Mouse (Mus musculus) bone marrow macrophage, adult 2 months (primary cell): Measurements from ENCODE around the gene Surf6. TPM values are rescaled to one million over a fixed set of nuclear protein-coding genes. Genes with fewer than 3 reads are reported as not detected.
"Not testable (repeated sequence)": the region's sequence is repeated elsewhere in the genome, so short reads cannot be mapped to it uniquely, and the experiment has no call there.

ENCODE experiments used
- H3K27ac ChIP-seq: 2 replicates; pipeline ENCODE4 v1.5.1; 2012; ENCODE audit warnings: low read depth, low read length; ENCODE audit not compliant: insufficient read depth
- H3K4me1 ChIP-seq: 2 replicates; pipeline ENCODE4 v1.6.1; 2012; ENCODE audit warnings: low read length; ENCODE audit not compliant: control insufficient read depth, insufficient read depth
- H3K4me3 ChIP-seq: 2 replicates; pipeline ENCODE4 v1.5.1; 2012; ENCODE audit warnings: mild to moderate bottlenecking, low read length, moderate library complexity; ENCODE audit not compliant: insufficient read depth
- CTCF ChIP-seq: IDR thresholded peaks from 2 replicates; pipeline ENCODE4 v1.5.1; 2012; ENCODE audit warnings: low read depth, mild to moderate bottlenecking, low read length, moderate library complexity
- POLR2A ChIP-seq: IDR thresholded peaks from 2 replicates; pipeline ENCODE4 v1.6.1; 2012; ENCODE audit warnings: mild to moderate bottlenecking, low read depth, low read length, borderline replicate concordance
- polyA plus RNA-seq: library from polyadenylated mRNA; stranded (reverse); fragments of >200 nt; gene quantifications from 2 replicates; pipeline ENCODE4 v1.2.4, GENCODE M21; 2012; ENCODE audit not compliant: missing spikeins, insufficient read depth, insufficient read length

Gene Surf6
- polyA plus RNA-seq, 1 experiment, result 32.0 TPM

- Histone ChIP-seq H3K4me1 (peaks cover 14% of the 10 kb centered on the region), H3K27ac (no peak overlapping the region)
These were observed 3.8 kb upstream of the Surf6 start for GRCm38 (mm10) chr2:26906431-26906830.

GRCm38 (mm10) chr2:26905936-26906335 lies 3.3 kb upstream of the Surf6 start:
- Histone ChIP-seq H3K27ac (no peak overlapping the region), H3K4me3 (no peak overlapping the region), H3K4me1 (peaks cover 18% of the 10 kb centered on the region)
- TF ChIP-seq POLR2A (no peak), CTCF (no peak)

More at GRCm38 (mm10) chr2:26906431-26906830, 3.8 kb upstream of the Surf6 start:
- TF ChIP-seq POLR2A, result no peak
- no peak for TF ChIP-seq CTCF
- no peak overlapping the region for H3K4me3 ChIP-seq

- Histone ChIP-seq H3K4me1 (peaks cover 13% of the 10 kb centered on the region), H3K4me3 (peak overlapping the region; percentile 98)
- no peak for TF ChIP-seq POLR2A
- no peak for TF ChIP-seq CTCF
These were observed 632 bp upstream of the Surf6 start for GRCm38 (mm10) chr2:26903311-26903710.

GRCm38 (mm10) chr2:26901834-26902400 lies 762 bp downstream of the Surf6 start:
- Histone ChIP-seq H3K27ac (peak overlapping the region; percentile 66), H3K4me1 (peaks cover 8% of the 10 kb centered on the region), H3K4me3 (peak overlapping the region; percentile 98)
- no peak for TF ChIP-seq CTCF
- no peak for TF ChIP-seq POLR2A

More at GRCm38 (mm10) chr2:26903311-26903710, 632 bp upstream of the Surf6 start:
- peak overlapping the region; percentile 58 for H3K27ac ChIP-seq

- peaks cover 8% of the 10 kb centered on the region for H3K4me1 ChIP-seq
- H3K27ac ChIP-seq, result no peak overlapping the region
- TF ChIP-seq CTCF (no peak), POLR2A (no peak)
- H3K4me3 ChIP-seq, result 0 out of 2 replicates have a peak overlapping the region, but pooled peaks have one; percentile 19
These were observed 1.9 kb downstream of the Surf6 start for GRCm38 (mm10) chr2:26900731-26901130.

GRCm38 (mm10) chr2:26895898-26896297 lies 6.8 kb downstream of the Surf6 start:
- Histone ChIP-seq H3K27ac (no peak overlapping the region), H3K4me1 (peaks cover 7% of the 10 kb centered on the region), H3K4me3 (no peak overlapping the region)
- no peak for TF ChIP-seq CTCF
- no peak for TF ChIP-seq POLR2A

GRCm38 (mm10) chr2:26886170-26886569 lies 16.5 kb downstream of the Surf6 start:
- H3K27ac ChIP-seq, H3K4me1 ChIP-seq, H3K4me3 ChIP-seq: not testable (repeated sequence)

GRCm38 (mm10) chr2:26885541-26885940 lies 17.1 kb downstream of the Surf6 start:
- H3K4me1 ChIP-seq, H3K4me3 ChIP-seq, H3K27ac ChIP-seq: not testable (repeated sequence)

- H3K4me3 ChIP-seq, result no peak overlapping the region
- no peak for TF ChIP-seq CTCF
- TF ChIP-seq POLR2A, result no peak
These were observed 24.1 kb downstream of the Surf6 start for GRCm38 (mm10) chr2:26878571-26878970.

GRCm38 (mm10) chr2:26870666-26871065 lies 32.0 kb downstream of the Surf6 start:
- H3K4me1 ChIP-seq, result peaks cover 6% of the 10 kb centered on the region
- H3K4me3 ChIP-seq, result no peak overlapping the region
- TF ChIP-seq CTCF, result no peak
- TF ChIP-seq POLR2A, result no peak
- H3K27ac ChIP-seq, result no peak overlapping the region

More at GRCm38 (mm10) chr2:26878571-26878970, 24.1 kb downstream of the Surf6 start:
- Histone ChIP-seq H3K4me1 (no peaks in the 10 kb centered on the region; the same call in 1 of the 2 replicates), H3K27ac (no peak overlapping the region)

- H3K27ac ChIP-seq, result no peak within 1 kb of the TSS
- peaks cover 6% of the 10 kb centered on the region for H3K4me1 ChIP-seq
- no peak for TF ChIP-seq POLR2A
- no peak for TF ChIP-seq CTCF
- no peak within 1 kb of the TSS for H3K4me3 ChIP-seq
These were observed 37.8 kb downstream of the Surf6 start, which contains the start of gene Abo for GRCm38 (mm10) chr2:26864879-26865278. Gene Abo (minus strand): TSS chr2:26864979.
